Mouse (Mus musculus) adrenal gland, postnatal 14 days (tissue): ENCODE results near the gene Gadd45b. TPM values are rescaled to one million over a fixed set of nuclear protein-coding genes. Genes with fewer than 3 reads are reported as not detected.

Source experiments
- DNase-seq: peaks from one replicate; pipeline ENCODE4 v3.0.0; 2021; ENCODE audit warnings: mixed read lengths
- total RNA-seq: library from RNA; stranded (reverse); gene quantifications from 2 replicates; pipeline ENCODE4 v1.2.3, GENCODE M21; 2021

Gene Gadd45b
- total RNA-seq, 1 experiment from 2014 or later, result 91.3 TPM

DNA sequence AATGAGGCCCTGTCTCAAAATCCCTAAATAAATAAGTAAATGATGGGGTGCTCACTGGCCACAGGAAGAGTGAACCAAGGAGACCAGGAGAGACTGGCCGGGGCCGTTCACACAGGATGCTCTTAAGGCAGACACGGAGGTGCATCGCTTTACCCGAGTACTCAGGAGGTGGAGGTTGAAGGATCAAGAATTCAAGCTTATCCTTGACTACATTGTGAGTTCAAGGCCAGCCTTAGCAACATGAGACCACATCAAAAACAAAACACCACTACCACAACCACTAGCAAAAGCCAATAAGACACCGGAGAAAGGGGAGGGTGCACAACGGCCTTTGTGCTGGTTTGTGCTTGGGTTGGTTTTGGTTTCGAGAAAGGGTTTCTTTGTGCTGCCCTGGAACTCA lies 26.5 kb downstream of the Gadd45b start:
- no peak for DNase-seq

DNA sequence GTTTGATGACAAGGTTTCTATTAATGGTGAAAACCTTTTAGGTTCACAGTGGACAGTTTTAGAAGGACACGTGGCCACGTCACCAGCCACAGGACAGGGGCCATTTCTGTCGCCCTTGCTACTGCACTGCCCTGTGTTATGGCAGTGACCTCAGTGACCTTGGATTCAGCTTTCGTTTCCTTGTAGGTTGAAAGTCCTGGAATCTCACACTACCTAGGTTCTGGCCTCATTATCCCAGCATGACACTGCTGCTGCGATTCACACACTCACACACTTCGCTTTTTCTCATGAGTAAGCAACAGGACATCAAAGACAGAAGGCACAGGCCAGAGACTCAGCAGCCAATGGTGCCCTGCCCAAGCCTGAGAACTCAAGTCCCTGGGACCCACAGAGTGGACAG lies 27.0 kb downstream of the Gadd45b start:
- DNase-seq, result no peak

DNA sequence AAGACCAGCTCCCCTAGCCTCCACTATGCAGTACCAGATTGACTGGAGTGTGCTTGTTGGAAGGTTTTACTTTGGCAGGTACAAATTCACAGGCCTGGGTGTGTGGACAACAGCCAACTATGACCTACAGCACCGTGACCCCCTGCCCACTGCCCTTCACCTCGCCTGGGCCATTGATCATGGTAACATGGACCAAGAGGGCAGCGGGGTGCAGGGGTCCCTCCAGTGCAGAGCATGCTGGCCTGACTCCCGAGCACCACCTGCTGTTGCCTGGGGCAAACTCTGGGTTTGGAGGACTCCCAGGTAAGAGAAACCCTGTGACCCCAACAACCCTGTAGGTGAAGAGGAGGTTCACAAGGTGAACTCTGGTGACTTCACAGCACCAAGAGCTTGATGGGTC lies 27.9 kb downstream of the Gadd45b start:
- no peak for DNase-seq

DNA sequence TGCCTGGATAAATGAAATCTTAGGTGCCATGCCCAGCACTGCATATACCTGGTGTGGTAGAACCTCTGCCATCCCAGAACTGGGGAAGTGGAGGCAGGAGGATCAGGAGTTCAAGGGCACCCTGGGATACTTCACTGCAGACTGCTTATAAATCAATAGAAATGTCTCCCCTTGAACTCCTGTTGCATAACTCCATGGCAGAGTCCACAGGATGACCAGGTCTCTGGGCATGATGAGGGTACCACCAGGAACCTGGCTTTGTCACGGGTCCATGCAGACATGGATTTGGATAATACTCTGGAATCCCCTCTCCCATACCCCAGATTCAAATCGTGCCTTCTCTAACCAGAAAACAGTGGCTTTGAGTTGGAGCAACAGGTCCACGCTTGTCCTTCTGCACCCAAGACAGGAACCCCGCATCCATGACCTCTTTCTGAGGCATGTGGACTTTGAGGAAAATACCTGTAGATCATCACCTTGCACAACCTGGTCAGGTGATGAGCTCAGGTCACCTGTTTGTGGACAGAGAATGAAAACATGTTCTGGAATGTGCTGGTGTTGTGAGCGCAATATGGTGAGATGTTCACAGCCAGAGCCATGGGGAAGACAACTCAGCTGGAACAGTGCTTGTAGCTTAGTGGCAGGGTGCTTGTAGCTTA lies 29.2 kb downstream of the Gadd45b start:
- DNase-seq, result no peak

DNA sequence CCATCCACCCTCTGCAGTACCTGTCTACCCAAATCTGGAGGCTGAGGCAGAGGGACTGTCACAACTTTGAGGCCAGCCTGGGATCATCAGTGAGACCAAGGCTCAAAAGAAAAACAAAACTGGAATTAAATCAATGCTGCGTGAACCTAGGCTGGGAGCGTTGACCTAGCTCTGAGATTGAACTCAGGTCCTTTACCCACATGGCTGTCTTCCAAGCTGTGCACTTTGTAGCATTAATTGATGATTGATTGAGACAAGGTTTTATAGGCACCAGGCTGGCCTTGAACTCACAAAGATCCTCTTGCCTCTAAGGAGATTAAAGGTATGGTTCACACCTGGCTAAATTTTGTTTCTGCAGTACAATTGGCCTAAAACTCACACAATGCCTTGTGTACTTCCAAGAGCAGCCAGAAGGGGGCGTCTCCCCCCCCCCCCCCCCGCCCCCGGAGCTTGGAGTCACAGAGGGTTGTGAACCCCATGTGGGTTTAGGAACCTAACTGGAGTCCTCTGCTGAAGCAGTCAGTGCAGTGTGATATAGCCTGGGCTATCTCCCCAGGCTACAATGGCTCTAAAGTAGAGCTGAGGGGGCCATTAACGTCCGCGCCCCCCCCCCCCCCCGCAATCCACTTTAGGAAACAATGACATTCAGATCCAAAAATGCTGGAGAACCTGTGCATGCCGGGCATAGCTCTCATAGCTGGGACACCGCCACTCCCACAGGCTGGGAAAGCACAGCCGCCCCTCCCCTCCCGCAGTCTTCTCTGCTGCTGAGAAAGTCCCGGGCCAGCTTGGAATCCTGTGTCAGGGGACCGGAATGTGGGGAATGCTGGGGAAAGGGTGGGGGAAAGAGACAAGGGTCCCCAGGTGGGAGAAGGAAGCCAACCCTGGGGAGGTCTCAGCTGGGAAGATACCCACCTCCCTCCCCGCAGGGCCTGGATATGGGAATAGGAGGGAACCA lies 31.0 kb downstream of the Gadd45b start:
- peak; percentile 72 for DNase-seq

DNA sequence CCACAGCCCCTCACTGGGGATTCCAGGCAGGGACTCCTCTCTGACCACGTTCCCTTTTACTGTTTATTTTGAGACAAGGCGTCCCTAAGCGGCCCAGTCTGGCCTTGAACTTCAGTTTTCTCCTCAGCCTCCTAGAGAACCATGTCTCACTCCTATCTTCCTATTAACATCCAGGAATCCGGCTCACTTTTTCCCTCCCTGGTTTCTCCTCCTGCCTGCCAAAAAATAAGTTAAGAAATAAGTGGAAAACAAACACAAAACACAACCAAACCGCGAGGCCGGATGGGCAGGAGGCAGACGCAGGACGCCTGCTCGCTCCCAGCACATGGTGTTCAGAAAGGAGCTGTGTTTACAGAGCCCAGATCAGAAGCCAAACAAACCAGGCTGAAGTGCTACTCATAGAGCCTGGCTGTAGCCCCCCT lies 32.2 kb downstream of the Gadd45b start:
- DNase-seq, result peak; percentile 55

DNA sequence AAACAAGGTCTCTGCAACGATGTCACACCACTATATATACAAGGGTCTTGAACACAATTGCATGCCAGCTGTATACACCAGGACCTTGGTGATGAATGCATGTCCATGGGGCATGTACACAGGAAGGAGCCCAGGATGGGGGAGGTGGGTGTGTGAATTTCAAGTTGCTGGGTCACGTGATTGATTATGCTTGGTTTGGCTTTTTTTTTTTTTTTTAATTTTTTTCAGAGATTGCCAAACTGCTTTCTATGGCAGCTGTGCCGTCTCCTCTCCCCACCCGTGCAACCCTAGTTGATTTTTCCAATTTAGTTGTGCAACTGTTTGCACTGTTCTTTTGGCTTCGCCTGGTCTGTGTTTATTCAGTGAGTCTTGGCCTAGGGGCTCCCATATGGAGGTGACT lies 32.7 kb downstream of the Gadd45b start:
- DNase-seq, result peak; percentile 23

DNA sequence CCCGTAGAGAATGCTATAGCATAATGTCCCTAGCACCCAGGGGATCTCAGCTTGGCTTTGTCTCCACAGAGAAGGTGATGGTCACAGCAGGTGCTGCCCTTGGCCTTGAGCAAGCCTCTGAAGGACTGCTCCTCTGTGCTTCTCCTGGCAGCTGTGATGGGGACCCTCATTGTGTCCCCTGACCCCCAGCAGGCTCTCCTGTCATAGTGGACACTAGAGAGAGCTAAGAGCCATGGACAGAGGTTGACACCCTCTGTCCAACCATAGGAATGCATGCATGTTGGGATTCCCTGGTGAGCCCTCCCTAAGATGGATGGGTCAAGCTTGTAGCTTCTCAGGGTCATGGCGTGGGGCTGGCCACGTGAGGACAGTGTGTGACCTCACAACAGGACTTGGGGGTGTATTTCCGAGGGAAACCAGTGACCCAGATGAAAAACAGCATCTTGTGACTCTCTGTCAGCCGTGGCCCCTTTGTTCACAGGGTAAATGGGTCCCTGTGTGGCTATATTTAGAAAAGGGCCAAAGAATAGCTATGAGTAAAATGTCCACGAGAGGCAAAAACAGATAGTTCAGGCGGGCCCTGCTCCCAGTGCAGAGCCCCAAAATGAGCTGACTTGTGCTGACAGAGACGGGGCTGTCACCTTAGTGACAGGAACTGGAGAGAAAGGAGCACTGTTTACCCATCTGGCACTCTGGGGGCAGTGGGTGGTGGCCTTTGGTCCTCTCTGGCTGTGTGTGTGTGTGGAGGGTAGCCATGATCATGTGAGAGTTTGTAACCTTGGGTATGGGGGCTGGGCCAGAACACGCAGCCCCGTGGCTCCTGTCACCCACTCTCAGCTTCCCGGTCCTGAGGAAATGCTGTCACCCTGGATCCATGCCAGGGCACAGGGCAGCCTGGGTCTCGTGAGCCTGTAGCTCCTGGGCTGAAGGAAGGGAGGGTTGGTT lies 33.4 kb downstream of the Gadd45b start:
- peak; percentile 80 for DNase-seq

DNA sequence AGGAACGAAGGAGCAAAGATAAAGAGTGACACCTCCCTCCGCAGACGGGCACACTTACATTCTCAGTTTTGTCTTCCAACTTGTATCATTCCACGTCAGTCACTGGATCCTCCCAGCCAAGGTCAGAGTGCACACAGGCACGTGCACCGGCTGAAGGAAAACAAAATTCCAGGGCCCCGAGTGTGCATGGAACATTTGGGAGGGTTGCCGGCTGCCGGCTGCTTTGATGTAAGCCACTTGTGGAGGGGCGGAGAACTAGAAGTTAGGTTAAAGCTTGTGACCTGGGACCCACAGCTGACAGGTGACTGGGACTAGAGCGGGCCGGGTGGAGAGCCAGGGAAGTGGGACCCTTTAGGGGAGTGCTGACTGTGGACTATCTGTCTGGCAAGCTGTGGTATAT lies 36.4 kb downstream of the Gadd45b start:
- peak; percentile 78 for DNase-seq

DNA sequence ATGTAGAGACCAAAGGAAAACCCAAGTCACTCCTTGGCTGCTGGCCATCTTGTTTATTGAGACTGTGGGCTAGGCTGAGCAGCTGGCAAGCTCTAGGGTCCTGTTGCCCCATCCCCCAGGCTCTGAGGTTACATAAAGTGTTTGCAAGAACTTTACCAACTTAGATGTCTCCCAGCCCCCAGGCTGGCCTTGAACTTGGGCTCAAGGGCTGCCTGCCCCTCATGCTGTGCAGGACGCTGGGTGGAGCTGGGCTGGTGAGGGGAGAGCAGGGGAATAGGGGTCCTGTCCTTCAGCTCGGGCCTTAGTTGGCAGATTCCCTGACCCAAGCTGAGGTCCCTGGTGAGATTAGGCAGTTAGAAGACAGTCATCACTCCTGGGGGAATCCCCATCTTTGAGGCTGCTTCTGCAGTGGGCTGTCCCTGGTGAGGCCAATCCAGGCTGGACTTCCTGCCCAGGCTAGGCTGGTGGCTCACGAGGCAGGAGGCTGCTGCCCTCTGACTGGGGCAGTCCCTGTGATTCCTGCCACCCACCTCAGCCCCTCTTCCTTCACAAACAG lies 37.3 kb downstream of the Gadd45b start:
- peak; percentile 79 for DNase-seq

DNA sequence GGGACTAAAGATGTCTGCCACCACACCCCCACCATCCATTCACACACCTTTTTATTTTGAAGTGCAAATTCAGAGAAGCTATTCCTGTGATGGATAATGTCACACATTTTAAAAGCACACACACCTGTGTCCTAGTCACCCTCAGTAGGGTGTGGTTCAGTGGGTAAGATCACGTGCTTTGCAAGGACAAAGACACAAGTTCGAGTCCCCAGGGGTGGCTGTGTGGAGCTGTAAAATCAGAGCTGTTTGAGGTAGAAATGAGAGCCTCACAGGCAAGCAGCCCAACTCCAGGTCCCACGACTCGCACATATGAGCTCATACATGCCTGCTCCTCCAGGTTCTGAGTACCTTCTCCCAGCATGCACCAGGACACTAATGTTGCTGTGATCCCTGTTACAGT lies 38.2 kb downstream of the Gadd45b start:
- DNase-seq, result no peak

DNA sequence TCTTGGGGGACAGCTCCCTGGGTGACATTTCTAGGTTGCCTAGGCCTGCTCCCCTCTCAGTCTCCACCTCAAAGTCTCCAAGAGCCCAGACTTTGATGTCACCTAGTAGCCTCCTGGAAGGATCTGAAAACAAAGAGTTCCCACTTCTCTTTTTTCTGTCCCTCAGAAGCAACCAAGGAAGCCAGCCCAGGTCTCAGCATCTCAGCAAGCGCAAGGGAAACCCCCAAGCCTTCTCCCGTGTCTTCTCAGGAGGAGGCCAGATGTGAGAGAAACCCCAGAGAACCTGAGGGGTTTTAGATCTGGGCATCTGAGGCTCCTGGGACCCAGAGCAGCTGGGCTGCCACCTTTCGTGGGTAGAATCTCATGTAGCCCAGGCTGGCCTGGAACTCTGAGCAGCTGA lies 39.4 kb downstream of the Gadd45b start:
- DNase-seq, result no peak

DNA sequence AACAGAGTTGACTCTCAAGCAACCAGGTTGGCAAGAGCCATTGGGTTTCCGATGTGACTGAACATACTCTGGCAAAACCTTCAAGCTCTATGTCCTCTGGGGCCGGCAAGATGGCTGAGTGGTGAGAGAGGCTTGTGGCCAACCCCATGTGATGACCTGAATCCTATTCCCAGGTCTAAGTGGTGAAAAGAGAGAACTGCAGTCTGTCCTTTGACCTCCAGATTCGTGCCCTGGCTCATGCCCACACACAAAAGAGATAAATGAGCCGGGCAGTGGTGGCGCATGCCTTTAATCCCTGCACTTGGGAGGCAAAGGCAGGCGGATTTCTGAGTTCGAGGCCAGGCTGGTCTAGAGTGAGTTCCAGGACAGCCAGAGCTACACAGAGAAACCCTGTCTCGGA lies 40.3 kb downstream of the Gadd45b start:
- DNase-seq, result peak; percentile 20

DNA sequence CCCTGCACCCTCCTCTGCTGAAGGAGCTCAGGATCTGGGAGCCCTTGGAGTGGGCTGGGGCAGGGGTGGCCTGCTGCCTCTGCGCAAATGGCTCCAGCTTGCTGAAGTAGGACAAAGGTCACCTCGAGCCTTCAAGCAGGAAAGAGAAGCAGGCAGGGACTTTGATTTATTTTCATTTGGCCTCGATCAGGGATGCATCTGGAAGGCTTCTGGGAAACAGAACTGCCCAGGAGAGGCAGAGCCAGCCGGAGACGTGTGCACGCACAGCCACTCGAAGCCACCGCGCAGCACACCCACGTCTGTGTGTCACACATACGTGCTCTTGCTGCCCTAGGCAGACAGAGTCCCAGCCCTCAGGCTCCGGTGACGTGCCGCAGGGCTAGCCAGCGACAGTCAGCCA lies 41.7 kb downstream of the Gadd45b start:
- DNase-seq, result peak; percentile 81

DNA sequence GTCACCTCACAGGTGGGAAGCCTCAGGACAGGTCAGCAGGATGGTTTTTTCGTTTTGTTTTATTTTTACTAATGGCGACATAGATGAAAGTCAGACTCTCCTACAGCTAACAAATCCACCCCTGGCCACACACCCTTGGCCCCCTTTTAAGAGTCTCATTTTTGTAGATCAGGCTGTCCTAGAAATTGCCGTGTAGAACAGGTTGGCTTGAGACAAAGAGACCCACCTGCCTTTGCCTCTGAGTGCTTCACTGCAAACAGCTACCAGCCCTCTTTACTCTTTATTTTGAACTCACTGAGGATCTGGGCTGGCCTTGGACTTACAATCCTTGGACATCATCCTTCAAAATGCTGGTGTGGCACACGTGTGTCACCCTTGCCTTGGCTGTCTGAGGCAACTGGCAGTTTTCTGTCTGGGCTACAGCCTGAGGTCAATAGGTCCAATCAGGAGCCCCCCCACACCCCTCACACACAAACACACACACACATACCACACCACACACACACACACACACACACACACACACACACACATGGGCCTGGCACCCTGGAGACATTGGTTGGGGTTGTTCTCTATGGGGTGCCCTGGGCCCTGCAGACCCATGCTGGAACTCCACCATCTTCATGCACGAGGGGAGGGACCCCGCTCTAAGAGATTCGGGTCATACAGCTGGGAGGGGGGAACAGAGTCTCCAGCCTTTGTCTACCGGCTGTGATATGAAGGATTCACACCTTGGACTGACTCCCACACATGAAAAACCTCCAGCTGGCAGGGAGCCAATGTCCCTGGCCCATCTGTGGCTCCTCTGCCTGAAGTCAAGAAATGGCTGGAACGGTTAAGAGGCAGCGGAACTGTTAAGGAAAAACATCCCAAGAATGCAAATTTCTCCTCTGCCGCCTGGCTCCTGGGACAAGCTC lies 42.5 kb downstream of the Gadd45b start:
- peak; percentile 81 for DNase-seq

DNA sequence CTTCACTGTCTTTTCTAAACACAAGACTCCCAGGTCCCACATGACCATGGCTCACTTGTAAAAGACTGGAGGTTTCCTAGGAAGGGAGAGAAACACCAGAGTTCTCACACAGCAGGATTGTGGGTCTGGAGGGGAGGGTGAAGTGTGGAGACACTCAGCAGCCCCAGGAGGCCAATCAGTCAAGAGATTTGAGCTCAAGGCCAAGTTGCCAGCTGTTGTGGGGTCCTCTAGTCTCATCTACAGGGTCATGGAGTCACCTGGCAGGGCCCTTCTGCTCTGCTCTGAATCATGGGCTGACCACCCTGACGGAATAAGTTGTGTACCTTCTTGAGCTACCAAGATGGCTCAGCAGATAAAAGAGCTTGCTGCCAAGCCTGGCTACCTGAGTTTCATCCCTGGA lies 43.8 kb downstream of the Gadd45b start:
- DNase-seq, result peak; percentile 53

DNA sequence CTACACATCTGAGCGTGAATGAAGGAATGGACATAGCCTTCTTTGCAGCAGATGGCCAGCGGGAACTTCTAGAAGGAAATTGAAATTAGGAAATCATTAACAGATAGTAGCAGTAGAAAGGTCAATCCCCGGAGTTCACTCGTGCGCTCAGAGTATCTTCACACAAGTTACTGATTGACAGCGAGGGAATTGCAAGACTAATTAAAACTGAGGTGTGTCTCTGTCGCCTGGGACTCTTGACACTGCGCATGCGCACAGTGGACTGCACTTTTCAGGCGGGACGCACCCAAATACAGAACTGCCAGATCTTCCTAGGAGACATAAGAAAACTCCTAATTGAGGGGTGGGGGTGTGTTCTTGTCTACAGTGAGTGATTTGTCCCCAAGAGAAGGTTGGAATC lies 45.6 kb downstream of the Gadd45b start:
- DNase-seq, result no peak

DNA sequence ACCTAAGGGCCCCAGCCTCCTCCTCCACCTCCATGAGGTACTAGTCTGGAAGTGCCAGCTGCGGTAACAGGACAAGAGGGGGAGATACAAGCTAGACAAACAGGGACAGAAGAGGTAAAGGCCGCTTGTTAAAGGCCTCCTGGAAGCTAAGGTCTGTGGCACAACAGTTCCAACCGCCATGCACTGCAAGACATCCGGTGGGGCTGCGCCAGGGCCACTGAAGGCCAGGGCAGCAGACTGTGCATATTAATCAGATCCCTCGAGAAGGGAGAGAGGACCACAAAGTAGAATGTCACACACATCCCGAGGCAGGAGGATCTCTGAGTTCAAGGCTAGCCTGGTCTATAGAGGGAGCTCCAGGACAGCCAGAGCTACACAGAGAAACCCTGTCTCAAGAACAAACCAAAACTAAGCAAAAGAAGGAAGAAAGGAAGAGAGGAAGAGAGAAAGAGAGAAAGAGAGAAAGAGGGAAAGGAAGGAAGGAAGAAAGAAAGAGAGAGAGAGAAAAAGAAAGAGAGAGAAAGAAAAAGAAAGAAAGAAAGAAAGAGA lies 51.8 kb downstream of the Gadd45b start:
- no peak for DNase-seq
